Mouse (Mus musculus): Measurements from ENCODE around the gene Dedd. TPM values are rescaled to one million over a fixed set of nuclear protein-coding genes. Genes with fewer than 3 reads are reported as not detected.
"Not testable (repeated sequence)": the region's sequence is repeated elsewhere in the genome, so short reads cannot be mapped to it uniquely, and the experiment has no call there.

Dedd gene
- total RNA-seq (2022) = 10 to 100 TPM; 31.0 to 45.9 (median 36.7) TPM

GRCm38 (mm10) chr1:171328839-171329432 lies at the start of gene Dedd:
TSS of gene Dedd (plus strand) at chr1:171329145.
- DNase-seq = peak; percentile 94

- DNase-seq = no peak
These were observed 49.2 kb upstream of the Dedd start for GRCm38 (mm10) chr1:171279721-171280120.

GRCm38 (mm10) chr1:171280250-171280915 lies 48.6 kb upstream of the Dedd start:
- DNase-seq = no peak

GRCm38 (mm10) chr1:171280916-171281527 lies 47.9 kb upstream of the Dedd start, which contains the start of gene Ppox:
TSS of gene Ppox (minus strand) at chr1:171281186.
- DNase-seq = peak; percentile 95

- DNase-seq = peak; percentile 71
These were observed 47.4 kb upstream of the Dedd start for GRCm38 (mm10) chr1:171281528-171281923.

- DNase-seq = no peak
These were observed 46.7 kb upstream of the Dedd start for GRCm38 (mm10) chr1:171282086-171282805.

- no peak for DNase-seq
These were observed 45.5 kb upstream of the Dedd start for GRCm38 (mm10) chr1:171283188-171284160.

GRCm38 (mm10) chr1:171284491-171284890 lies 44.5 kb upstream of the Dedd start:
- no peak for DNase-seq

- no peak for DNase-seq
These were observed 43.7 kb upstream of the Dedd start for GRCm38 (mm10) chr1:171285096-171285892.

- no peak for DNase-seq
These were observed 42.4 kb upstream of the Dedd start for GRCm38 (mm10) chr1:171286517-171286916.

GRCm38 (mm10) chr1:171287136-171288081 lies 41.5 kb upstream of the Dedd start, which contains the start of gene Usp21:
TSS of gene Usp21 (minus strand) at chr1:171287991.
- peak; percentile 94 for DNase-seq

- no peak for DNase-seq
These were observed 40.6 kb upstream of the Dedd start for GRCm38 (mm10) chr1:171288328-171288727.

- DNase-seq = no peak
These were observed 35.6 kb upstream of the Dedd start for GRCm38 (mm10) chr1:171293351-171293750.

GRCm38 (mm10) chr1:171293906-171294297 lies 35.0 kb upstream of the Dedd start:
- DNase-seq = no peak

- peak; percentile 81 for DNase-seq
These were observed 34.5 kb upstream of the Dedd start, which contains the start of gene Ufc1 for GRCm38 (mm10) chr1:171294298-171295062. TSS of gene Ufc1 (minus strand) at chr1:171295024.

- DNase-seq = no peak
These were observed 33.9 kb upstream of the Dedd start for GRCm38 (mm10) chr1:171295063-171295402.

GRCm38 (mm10) chr1:171298226-171298625 lies 30.7 kb upstream of the Dedd start:
- DNase-seq = no peak

GRCm38 (mm10) chr1:171306157-171306556 lies 22.8 kb upstream of the Dedd start:
- DNase-seq = not testable (repeated sequence)

GRCm38 (mm10) chr1:171309321-171309720 lies 19.6 kb upstream of the Dedd start:
- no peak for DNase-seq
